Mouse (Mus musculus) MEL (cell line): Measurements from ENCODE around the gene Ap5s1.

Source experiments
- CTCF ChIP-seq, 3 experiments: IDR thresholded peaks in 2 of 3; conservative IDR thresholded peaks in 1 of 3; 2 replicates each; pipeline ENCODE4 v1.5.1; 2011 to 2012; ENCODE audit warnings: low read length in 3 of 3, low read depth in 2 of 3, mild to moderate bottlenecking in 2 of 3, improper control_type of control experiment in 1 of 3, inconsistent platforms in 1 of 3, mixed read lengths in 1 of 3, moderate library complexity in 1 of 3; ENCODE audit not compliant: control insufficient read depth in 1 of 3, insufficient read depth in 1 of 3, poor library complexity in 1 of 3, severe bottlenecking in 1 of 3
- GATA1 ChIP-seq: IDR thresholded peaks from 2 replicates; pipeline ENCODE4 v1.6.1; 2011; ENCODE audit warnings: low read depth, low read length, improper control_type of control experiment

- no peak for TF ChIP-seq GATA1
- TF ChIP-seq CTCF (IDR thresholded peaks at IDR 0.05 in 2 of 3, conservative IDR thresholded peaks at IDR 0.05 in 1 of 3; ENCODE audit: control insufficient read depth in 1 of 3, insufficient read depth in 1 of 3, low read depth in 2 of 3, low read length in 3 of 3, poor library complexity in 1 of 3, severe bottlenecking in 1 of 3), result peak in 2 of 3 experiments; percentile 6 to 19; a peak in 3 of 6 replicates
Observed at GRCm38 (mm10) chr2:131186771-131187601, 19.9 kb upstream of the Ap5s1 start, which contains the start of the genes Cdc25b and Spef1.
